Mouse (Mus musculus) adrenal gland, postnatal 36 days (tissue): ENCODE results near the gene Slc41a2. TPM values are rescaled to one million over a fixed set of nuclear protein-coding genes. Genes with fewer than 3 reads are reported as not detected.

Experiments
- DNase-seq, 2 experiments: peaks; one replicate each; pipeline ENCODE4 v3.0.0; 2021; ENCODE audit warnings: mixed read lengths in 1 of 2
- total RNA-seq, 2 experiments: library from RNA; stranded (reverse); gene quantifications; 2 replicates each; pipeline ENCODE4 v1.2.3; 2021

Slc41a2 gene
- total RNA-seq, 2 experiments from 2014 or later = 7.5 to 11.9 TPM

- no peak for DNase-seq
These were observed 112.7 kb downstream of the Slc41a2 start for GRCm38 (mm10) chr10:83224999-83225398.

GRCm38 (mm10) chr10:83220847-83221246 lies 116.8 kb downstream of the Slc41a2 start:
- DNase-seq = no peak

GRCm38 (mm10) chr10:83220217-83220616 lies 117.5 kb downstream of the Slc41a2 start:
- no peak for DNase-seq

GRCm38 (mm10) chr10:83219729-83220128 lies 118.0 kb downstream of the Slc41a2 start:
- DNase-seq = peak; percentile 59 to 67

GRCm38 (mm10) chr10:83218778-83219177 lies 118.9 kb downstream of the Slc41a2 start:
- no peak for DNase-seq

GRCm38 (mm10) chr10:83217256-83217655 lies 120.4 kb downstream of the Slc41a2 start:
- no peak for DNase-seq

- no peak for DNase-seq
These were observed 122.1 kb downstream of the Slc41a2 start for GRCm38 (mm10) chr10:83215559-83215958.

- no peak for DNase-seq
These were observed 125.1 kb downstream of the Slc41a2 start for GRCm38 (mm10) chr10:83212618-83213017.

GRCm38 (mm10) chr10:83210968-83211583 lies 126.6 kb downstream of the Slc41a2 start:
- peak; percentile 29 for DNase-seq

GRCm38 (mm10) chr10:83210122-83210521 lies 127.6 kb downstream of the Slc41a2 start:
- no peak for DNase-seq

- no peak for DNase-seq
These were observed 128.3 kb downstream of the Slc41a2 start for GRCm38 (mm10) chr10:83209388-83209787.

GRCm38 (mm10) chr10:83208436-83208835 lies 129.2 kb downstream of the Slc41a2 start:
- DNase-seq = no peak

- no peak for DNase-seq
These were observed 134.6 kb downstream of the Slc41a2 start for GRCm38 (mm10) chr10:83202906-83203702.

GRCm38 (mm10) chr10:83201525-83201924 lies 136.2 kb downstream of the Slc41a2 start:
- DNase-seq = peak; percentile 61 to 66

- no peak for DNase-seq
These were observed 138.4 kb downstream of the Slc41a2 start for GRCm38 (mm10) chr10:83199290-83199689.

GRCm38 (mm10) chr10:83198692-83199091 lies 139.0 kb downstream of the Slc41a2 start:
- DNase-seq = no peak

GRCm38 (mm10) chr10:83197690-83198336 lies 139.9 kb downstream of the Slc41a2 start:
- peak; percentile 81 to 82 for DNase-seq

GRCm38 (mm10) chr10:83191982-83192381 lies 145.7 kb downstream of the Slc41a2 start:
- no peak for DNase-seq

- DNase-seq = no peak
These were observed 146.2 kb downstream of the Slc41a2 start for GRCm38 (mm10) chr10:83191476-83191875.

GRCm38 (mm10) chr10:83189071-83189470 lies 148.6 kb downstream of the Slc41a2 start:
- no peak for DNase-seq

GRCm38 (mm10) chr10:83186984-83187383 lies 150.7 kb downstream of the Slc41a2 start:
- no peak for DNase-seq

- no peak for DNase-seq
These were observed 151.5 kb downstream of the Slc41a2 start for GRCm38 (mm10) chr10:83186167-83186566.

- DNase-seq = no peak
These were observed 152.6 kb downstream of the Slc41a2 start for GRCm38 (mm10) chr10:83185121-83185520.
